Mouse (Mus musculus): ENCODE data around the gene Tnni2. TPM values are rescaled to one million over a fixed set of nuclear protein-coding genes. Genes with fewer than 3 reads are reported as not detected.

Tnni2 gene
- polyA plus RNA-seq, 1 experiment from 2014 or later, result 0.59 TPM

Other genes starting within 250 kb of the Tnni2 start
- not detected in 2 replicates for gene Krtap5-3, start 240.4 kb upstream of the Tnni2 start, polyA plus RNA-seq (2015; fragmentation: Nextera tagmentation; extraction: Ambion mirVana)
- gene Gm7579, start 229.9 kb upstream of the Tnni2 start, polyA plus RNA-seq (2015; fragmentation: Nextera tagmentation; extraction: Ambion mirVana), result not detected in 2 replicates
- not detected in 2 replicates for gene Krtap5-5, start 211.8 kb upstream of the Tnni2 start, polyA plus RNA-seq (2015; fragmentation: Nextera tagmentation; extraction: Ambion mirVana)
- not detected in 2 replicates for gene Gm40460, start 200.7 kb upstream of the Tnni2 start, polyA plus RNA-seq (2015; fragmentation: Nextera tagmentation; extraction: Ambion mirVana)
- gene Gm2431, start 183.5 kb upstream of the Tnni2 start, polyA plus RNA-seq (2015; fragmentation: Nextera tagmentation; extraction: Ambion mirVana), result not detected in 2 replicates
- gene Gm4559, start 167.4 kb upstream of the Tnni2 start, polyA plus RNA-seq (2015; fragmentation: Nextera tagmentation; extraction: Ambion mirVana), result not detected in 2 replicates
- not detected in 2 replicates for gene Krtap5-1, start 144.7 kb upstream of the Tnni2 start, polyA plus RNA-seq (2015; fragmentation: Nextera tagmentation; extraction: Ambion mirVana)
- not detected in 2 replicates for gene Krtap5-4, start 138.3 kb upstream of the Tnni2 start, polyA plus RNA-seq (2015; fragmentation: Nextera tagmentation; extraction: Ambion mirVana)
- 1.9 and 2.3 TPM in 2 replicates for gene Ifitm10, start 68.1 kb upstream of the Tnni2 start, polyA plus RNA-seq (2015; fragmentation: Nextera tagmentation; extraction: Ambion mirVana)
- gene Gm49369, start 59.1 kb upstream of the Tnni2 start, polyA plus RNA-seq (2015; fragmentation: Nextera tagmentation; extraction: Ambion mirVana), result not detected in 2 replicates
- gene Ctsd, start 53.8 kb upstream of the Tnni2 start, polyA plus RNA-seq (2015; fragmentation: Nextera tagmentation; extraction: Ambion mirVana), result 191 and 206 TPM in 2 replicates
- gene Syt8, start 7.0 kb upstream of the Tnni2 start, polyA plus RNA-seq (2015; fragmentation: Nextera tagmentation; extraction: Ambion mirVana), result not detected in 2 replicates
- gene Lsp1, start 19.0 kb downstream of the Tnni2 start, polyA plus RNA-seq (2015; fragmentation: Nextera tagmentation; extraction: Ambion mirVana), result 6.5 and 6.9 TPM in 2 replicates
- gene Tnnt3, start 57.0 kb downstream of the Tnni2 start, polyA plus RNA-seq (2015; fragmentation: Nextera tagmentation; extraction: Ambion mirVana), result 0.68 and 1.0 TPM in 2 replicates
- 12.8 and 13.7 TPM in 2 replicates for gene Mrpl23, start 90.9 kb downstream of the Tnni2 start, polyA plus RNA-seq (2015; fragmentation: Nextera tagmentation; extraction: Ambion mirVana)
- 96.3 and 112 TPM in 2 replicates for gene Igf2, start 225.0 kb downstream of the Tnni2 start, polyA plus RNA-seq (2015; fragmentation: Nextera tagmentation; extraction: Ambion mirVana)
- gene Gm49394, start 228.1 kb downstream of the Tnni2 start, polyA plus RNA-seq (2015; fragmentation: Nextera tagmentation; extraction: Ambion mirVana), result not detected in 2 replicates